Mouse (Mus musculus) left cerebral cortex, postnatal 36 days (tissue): ENCODE measurements around the gene A4galt. TPM values are rescaled to one million over a fixed set of nuclear protein-coding genes. Genes with fewer than 3 reads are reported as not detected.
"Not testable (repeated sequence)": the region's sequence is repeated elsewhere in the genome, so short reads cannot be mapped to it uniquely, and the experiment has no call there.

Experiments
- DNase-seq, 2 experiments: peaks; one replicate each; pipeline ENCODE4 v3.0.0; 2021 to 2022; ENCODE audit warnings: low spot score in 2 of 2, mixed read lengths in 1 of 2
- intact Hi-C: fragments of 180-260 bp; cut with DNase I; formaldehyde crosslinking; loops from one replicate; pipeline ENCODE4 v1.15.1; 2025
- total RNA-seq, 2 experiments: library from RNA; stranded (reverse); gene quantifications; 2 replicates each; pipeline ENCODE4 v1.2.3; 2021

The A4galt gene
- 1 to 10 TPM; 3.4 to 4.1 TPM for total RNA-seq

- intact Hi-C loops, result no loop called here
- DNase-seq, result peak in 1 of 2 experiments; percentile 9
Measured at GRCm38 (mm10) chr15:83251176-83252004, at the start of gene A4galt. A4galt (minus strand) TSS chr15:83251774.

- intact Hi-C loops, result no loop called here
- DNase-seq, result no peak
Measured at GRCm38 (mm10) chr15:83299916-83300582, 48.5 kb upstream of the A4galt start.

DNA sequence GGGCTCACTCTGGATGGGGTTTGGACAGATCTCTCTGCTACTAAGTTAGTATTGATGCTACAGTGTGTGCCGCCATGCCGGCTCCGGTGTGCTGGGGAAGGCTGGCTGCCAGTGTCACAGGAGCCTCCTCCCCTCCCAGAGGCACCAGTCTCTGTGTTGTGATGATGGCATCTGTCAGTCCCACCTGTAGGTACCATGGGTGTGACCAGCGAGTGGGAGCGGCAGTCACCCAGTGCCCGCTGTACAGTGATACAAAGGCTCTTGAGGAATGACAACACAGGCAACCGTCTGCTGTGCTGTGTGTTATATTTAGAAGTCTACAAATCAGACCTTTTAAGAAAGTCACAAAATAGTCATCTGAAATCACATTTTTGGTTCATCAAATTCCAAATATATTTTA, 47.9 kb upstream of the A4galt start:
- no peak for DNase-seq
- intact Hi-C loops, result no loop called here

GRCm38 (mm10) chr15:83298810-83299209, 47.2 kb upstream of the A4galt start:
- intact Hi-C loops, result no loop called here
- no peak for DNase-seq

DNA sequence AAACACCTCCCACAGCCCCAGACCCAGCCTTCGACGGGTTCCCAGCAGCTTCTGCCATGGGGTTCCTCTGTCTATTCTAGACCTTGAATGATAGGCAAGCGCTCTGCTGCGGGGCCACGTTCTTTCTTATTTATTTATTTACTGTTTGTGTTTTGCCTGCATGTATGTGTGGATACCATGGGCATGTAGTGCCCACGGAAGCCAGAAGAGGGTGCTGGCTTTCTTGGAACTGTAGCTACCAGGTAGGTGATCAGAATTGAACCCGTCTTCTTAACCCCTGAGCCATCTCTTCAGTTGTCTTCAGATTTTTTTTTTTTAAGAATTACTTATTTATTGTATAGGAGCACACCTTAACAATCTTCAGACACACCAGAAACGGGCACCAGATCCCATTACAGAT, 46.7 kb upstream of the A4galt start:
- no peak for DNase-seq
- intact Hi-C loops, result no loop called here

- intact Hi-C loops, result no loop called here
- no peak for DNase-seq
Measured at GRCm38 (mm10) chr15:83296771-83297311, 45.3 kb upstream of the A4galt start.

DNA sequence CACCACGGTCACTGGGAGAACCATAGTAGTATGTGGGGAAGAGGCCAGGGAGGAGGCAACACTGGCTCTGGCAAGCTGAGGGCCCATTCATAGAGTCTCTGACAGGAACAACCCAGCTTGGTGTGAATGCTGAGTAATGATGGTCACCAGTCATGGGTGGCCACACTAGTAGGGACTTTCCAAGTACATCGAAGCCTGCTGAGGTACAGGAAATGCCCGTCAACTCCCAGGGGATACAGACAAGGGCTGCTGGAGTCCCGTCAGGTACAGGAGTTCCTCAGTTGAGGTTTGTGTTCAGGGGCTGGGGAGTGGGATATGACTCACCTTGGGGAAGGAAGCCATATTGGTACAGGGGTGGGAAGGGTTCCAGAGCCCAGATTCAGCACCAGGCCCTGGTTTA, 44.5 kb upstream of the A4galt start:
- intact Hi-C loops, result no loop called here
- no peak for DNase-seq

GRCm38 (mm10) chr15:83294954-83295353, 43.4 kb upstream of the A4galt start:
- DNase-seq, result no peak
- intact Hi-C loops, result no loop called here

DNA sequence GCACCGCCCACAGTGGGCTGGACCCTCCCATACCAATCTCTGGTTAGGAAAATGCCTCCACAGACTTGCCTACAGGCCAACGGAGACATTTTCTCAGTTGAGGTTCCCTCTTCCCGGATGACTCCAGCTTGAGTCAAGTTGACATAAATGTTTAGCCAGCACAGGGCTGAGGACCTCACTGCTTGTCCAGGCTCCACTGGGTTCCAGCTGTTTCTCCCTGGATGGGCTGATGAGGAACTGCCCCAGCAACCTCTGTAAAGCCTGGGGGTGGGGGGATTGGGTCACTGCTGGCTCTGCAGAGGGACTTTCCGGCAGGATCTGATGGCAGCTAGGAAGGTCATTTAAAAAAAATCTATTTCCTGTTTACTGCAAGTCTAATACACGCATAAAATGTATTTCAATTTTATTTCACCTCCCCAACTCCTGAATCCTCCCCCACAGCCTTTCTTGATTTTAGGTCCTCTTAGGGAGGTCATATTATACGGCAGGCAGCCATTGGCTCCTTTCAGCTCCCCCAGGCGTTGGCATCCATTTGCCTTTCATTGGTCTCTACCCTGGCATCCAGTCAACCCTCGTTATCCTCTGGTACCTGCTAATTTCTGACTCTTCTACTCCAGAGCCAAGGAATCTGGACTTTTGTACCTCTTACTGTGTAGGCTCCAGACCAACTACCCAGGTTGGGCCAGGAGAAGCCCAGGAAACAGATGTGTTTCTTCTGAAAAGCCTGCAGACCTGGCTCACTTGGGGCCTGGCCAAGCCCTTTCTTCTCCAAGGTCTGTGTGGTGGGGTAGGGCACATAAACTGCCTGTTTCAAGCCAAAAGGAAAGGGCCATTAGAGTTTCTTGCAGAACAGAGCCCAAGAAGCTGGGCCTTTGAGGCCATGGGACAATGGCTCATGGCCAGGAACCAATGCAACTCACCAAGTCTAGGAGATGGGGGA, 42.4 kb upstream of the A4galt start:
- DNase-seq, result no peak
- intact Hi-C loops, result no loop called here

- intact Hi-C loops, result no loop called here
- DNase-seq, result no peak
Measured at GRCm38 (mm10) chr15:83293144-83293543, 41.6 kb upstream of the A4galt start.

GRCm38 (mm10) chr15:83292261-83293056, 40.9 kb upstream of the A4galt start:
- intact Hi-C loops, result no loop called here
- DNase-seq, result no peak

- no peak for DNase-seq
- intact Hi-C loops, result no loop called here
Measured at GRCm38 (mm10) chr15:83290899-83291298, 39.3 kb upstream of the A4galt start.

- intact Hi-C loops, result no loop called here
- no peak for DNase-seq
Measured at GRCm38 (mm10) chr15:83284828-83285227, 33.3 kb upstream of the A4galt start.

- intact Hi-C loops, result no loop called here
Measured at GRCm38 (mm10) chr15:83282397-83282796, 30.8 kb upstream of the A4galt start.

GRCm38 (mm10) chr15:83281303-83281702, 29.7 kb upstream of the A4galt start:
- no peak for DNase-seq
- intact Hi-C loops, result no loop called here

More at GRCm38 (mm10) chr15:83282397-83282796, 30.8 kb upstream of the A4galt start:
- no peak for DNase-seq

DNA sequence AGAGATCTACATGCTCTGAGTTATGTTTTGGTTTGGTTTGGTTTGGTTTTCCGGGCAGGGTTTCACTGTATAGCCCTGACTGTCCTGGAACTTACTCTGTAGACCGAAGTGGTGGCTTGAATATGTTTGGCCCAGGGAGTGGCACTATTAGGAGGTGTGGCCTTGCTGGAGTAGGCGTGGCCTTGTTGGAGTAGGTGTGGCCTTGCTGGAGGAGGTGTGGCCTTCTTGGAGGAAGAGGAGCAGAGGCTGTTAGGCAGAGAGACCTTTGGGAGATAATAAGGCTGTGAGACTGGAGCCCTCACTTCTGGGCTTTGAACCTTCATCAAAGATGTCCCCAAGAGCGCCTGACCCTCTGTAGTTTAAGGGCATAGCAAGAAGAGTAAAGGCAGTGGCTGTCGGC, 27.0 kb upstream of the A4galt start:
- intact Hi-C loops, result no loop called here
- no peak for DNase-seq

DNA sequence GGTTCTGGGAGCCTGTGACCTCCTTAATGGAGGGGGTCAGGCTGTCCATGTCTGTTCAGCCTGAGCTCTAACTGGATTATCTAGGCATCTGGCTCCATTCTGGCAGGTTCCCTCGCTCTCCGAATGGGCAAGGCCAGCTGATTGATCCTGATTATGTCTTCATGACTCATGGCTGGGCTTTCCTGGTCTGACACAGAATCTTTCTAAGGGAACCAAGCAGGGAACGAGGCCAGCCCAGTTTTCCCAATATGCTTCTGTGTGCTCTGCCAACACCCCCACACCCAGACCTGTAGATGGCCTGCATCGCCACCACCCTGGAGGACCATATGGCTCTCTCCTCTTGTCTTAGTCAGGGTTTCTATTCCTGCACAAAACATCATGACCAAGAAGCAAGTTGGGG, 25.9 kb upstream of the A4galt start:
- intact Hi-C loops, result no loop called here
- DNase-seq, result peak; percentile 39 to 55

- intact Hi-C loops, DNase-seq: not testable (repeated sequence)
Measured at GRCm38 (mm10) chr15:83274237-83274636, 22.7 kb upstream of the A4galt start.

GRCm38 (mm10) chr15:83273017-83273416, 21.4 kb upstream of the A4galt start:
- intact Hi-C loops, result no loop called here
- DNase-seq, result no peak
